Mouse (Mus musculus): ENCODE results near the gene Lrrtm4. TPM values are rescaled to one million over a fixed set of nuclear protein-coding genes. Genes with fewer than 3 reads are reported as not detected.

Lrrtm4 gene
- polyA plus RNA-seq, 1 experiment, result not detected

DNA sequence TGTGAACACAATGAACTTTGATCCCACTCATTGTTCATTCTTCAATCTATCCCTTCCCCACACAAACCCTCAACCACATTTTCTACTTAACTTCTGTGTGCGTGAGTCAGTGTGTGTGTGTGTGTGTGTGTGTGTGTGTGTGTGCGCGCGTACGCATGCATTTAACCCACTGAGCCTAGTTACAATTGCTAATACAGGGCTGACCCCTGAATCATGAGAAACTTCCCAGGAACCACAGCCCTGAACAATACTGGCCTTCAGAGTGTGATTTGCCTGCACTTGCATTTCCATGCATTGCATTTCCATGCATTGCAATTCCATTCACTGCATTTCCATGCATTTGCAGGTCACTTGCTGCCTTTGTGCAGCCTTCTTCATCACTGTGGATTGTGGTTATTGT, 701.8 kb downstream of the Lrrtm4 start:
- no peak for DNase-seq (ENCODE audit: low read depth)

DNA sequence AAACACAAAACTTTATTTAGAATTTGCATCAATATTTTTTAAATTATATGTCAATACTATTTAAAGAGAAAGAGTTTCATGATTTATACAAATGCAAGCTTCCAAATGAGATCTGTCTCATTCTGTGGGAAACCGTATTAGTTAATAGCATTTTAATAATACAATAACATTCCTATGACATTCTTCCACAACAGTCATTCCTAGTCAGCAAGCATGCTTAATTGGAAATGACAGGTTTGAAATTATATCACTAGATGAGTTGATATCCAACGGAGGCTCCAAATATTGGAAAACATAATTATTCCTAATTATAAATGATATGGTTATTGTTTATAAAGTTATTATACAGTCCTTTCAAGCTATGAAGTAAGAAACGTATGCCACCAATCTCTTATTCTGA, 714.7 kb downstream of the Lrrtm4 start:
- no peak for DNase-seq (ENCODE audit: low read depth)

DNA sequence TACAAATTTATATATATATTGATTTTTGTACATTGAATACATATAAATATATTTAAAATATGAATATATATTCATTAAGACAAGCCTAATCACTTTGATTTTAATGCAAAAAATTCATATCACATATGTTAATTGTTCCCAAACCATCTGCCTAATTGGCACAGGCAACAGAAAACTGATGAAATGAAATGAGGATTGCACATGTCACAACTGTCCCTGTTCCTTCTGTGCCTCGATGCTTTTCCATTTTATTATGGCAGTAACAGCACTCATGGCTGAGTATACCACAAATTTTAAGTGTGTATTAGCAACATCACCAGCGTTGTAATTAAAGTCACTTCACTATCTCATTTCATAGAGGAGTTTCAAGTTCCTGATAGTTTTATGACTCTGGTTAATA, 732.1 kb downstream of the Lrrtm4 start:
- no peak for DNase-seq (ENCODE audit: low read depth)

DNA sequence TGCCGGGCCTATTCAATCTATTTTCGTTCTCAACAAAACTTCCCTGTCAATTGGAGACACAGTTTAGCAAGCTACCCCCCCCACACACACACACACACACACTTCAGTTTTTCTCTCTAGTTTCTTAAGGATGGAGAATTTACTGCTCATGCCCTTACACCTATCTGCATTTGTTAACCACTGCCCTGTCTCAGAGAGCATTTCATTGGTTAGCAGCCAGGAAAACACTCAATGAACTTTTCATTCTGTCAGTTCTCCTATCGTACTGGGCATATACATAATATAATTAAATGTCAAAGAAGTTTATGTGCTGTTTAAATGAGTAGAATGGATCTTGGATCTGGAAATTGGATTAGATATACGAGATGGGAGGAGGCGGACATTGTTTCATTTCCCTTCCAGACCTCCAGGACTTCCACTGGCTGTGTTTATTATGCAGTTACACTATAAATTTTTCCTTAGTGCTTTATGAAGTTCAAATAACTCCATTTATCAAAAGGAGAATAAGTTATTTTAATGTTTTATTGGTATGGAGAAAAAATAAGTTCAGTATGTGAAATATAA, 742.0 kb downstream of the Lrrtm4 start:
- no peak for DNase-seq (ENCODE audit: low read depth)

DNA sequence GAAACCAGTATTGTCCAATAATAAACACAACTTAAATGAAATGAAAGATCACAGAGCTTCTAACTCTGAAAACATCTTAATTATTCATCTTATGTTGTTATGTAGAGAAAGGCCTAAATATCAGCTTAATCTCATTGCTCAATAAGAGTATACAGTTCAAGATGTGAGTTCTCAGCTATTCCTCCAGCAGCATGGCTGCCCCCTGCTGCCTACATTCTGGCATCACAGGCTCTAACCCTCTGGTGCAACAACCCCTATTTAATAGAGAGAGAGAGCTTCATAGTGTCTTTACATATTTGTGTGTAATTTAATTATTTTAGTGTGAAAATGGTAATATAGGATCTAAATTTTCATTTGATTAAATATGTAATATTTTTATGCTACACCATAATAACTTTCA, 767.6 kb downstream of the Lrrtm4 start:
- DNase-seq (ENCODE audit: low read depth), result no peak

DNA sequence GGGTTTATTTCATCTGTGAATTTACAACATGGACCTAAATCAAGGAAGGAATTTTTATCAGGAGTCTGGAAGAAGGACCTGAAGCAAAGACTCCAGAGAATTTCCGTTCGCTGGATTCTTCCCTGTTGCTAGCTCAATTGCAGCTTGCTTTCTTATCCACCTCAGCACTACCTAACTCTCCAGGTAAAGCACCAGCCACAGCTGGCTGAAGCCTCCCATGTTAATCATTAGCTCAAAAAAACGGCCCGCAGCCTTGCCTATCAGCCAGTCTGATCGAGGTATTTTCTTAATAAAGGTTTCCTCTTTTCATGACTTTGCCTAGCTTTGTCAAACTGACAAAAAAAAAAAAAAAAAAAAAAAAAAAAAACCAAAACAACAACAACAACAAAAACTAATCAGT, 805.1 kb downstream of the Lrrtm4 start:
- no peak for DNase-seq (ENCODE audit: low read depth)

DNA sequence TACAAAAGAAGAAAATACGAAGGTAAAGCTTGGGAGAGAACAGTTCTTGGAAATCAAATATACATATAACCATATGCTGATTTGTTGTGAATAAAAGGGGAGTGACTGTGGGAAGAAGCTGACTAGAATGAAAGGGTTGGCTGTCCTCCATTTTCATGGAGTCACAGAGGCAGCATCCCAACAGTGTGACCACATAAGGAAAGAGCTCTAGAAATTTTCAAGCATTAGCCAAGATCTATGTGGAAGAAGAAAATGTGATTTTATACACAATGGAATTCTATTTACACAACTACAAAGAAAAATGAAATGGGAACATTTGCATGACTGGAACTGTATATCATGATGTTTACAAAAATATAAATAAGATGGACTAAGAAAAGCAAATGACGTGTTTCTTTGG, 821.1 kb downstream of the Lrrtm4 start:
- no peak for DNase-seq (ENCODE audit: low read depth)

DNA sequence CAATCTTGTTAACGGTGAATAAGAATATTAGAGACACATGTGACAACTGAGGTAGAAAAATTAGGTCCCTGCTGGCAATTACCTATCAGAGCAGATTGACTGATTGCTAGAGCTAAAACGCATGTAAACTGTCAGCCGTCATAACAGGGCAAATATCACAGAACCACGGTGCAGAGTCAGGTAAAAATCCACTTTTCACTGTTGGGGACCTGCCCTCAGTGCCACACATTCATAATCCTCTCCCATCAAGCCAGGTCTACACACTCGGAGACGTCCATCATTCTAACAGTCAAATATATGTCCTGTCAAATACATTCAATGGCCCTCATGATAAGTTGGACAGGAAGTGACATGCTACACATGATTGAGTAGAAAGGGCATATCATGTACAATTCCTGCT, 826.6 kb downstream of the Lrrtm4 start:
- DNase-seq (ENCODE audit: low read depth), result no peak

DNA sequence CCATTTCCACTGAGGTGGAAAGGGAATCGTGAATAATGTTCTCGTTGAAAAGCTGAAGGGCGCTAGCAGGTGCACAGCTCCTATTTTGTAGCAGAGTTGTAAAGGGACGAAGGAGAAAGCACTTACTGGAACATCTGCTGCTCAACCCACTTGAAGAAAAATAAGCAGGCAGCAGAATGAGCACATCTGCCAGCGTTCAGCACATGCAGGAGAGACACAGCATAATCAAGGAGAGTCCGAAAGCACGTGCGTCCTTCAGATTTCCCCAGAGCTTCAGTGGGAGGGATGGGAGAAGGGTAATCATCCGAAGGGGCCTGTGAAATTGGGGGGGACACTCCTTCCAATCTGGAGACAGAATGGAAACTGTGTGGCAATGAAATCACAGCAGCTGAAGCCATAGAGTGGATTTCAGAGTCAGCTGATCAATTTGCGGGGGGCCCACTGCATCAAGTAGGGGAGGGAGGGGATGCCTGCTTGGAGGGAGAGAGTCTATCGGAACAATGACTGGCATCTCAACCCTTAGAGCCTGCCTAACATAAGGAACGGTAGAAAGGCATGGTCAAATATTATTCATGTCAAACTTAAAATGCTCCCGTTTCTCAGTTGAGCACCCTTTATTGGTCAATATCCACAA, 838.4 kb downstream of the Lrrtm4 start:
- no peak for DNase-seq (ENCODE audit: low read depth)

Other genes starting within 250 kb of the Lrrtm4 start
- not detected in 2 replicates for gene Gm20594, start 201.0 kb upstream of the Lrrtm4 start, polyA plus RNA-seq (2012; rRNA removed)